Mouse (Mus musculus) bone marrow, adult 2 months (tissue): ENCODE data around the gene Rpl3l. TPM values are rescaled to one million over a fixed set of nuclear protein-coding genes. Genes with fewer than 3 reads are reported as not detected.

Experiments
- H3K27ac ChIP-seq: fragments of 200-500 bp; 2 replicates; pipeline ENCODE4 v1.5.1; 2012; ENCODE audit warnings: low read depth, mild to moderate bottlenecking, control low read depth, inconsistent platforms, low read length; ENCODE audit not compliant: control insufficient read depth, poor library complexity, insufficient read depth
- H3K4me1 ChIP-seq: fragments of 200-500 bp; 2 replicates; pipeline ENCODE4 v1.6.1; 2011; ENCODE audit warnings: low read length; ENCODE audit not compliant: control insufficient read depth, insufficient read depth
- H3K4me3 ChIP-seq: fragments of 200-500 bp; replicated peaks from 2 replicates; pipeline ENCODE3; 2011; ENCODE audit warnings: mild to moderate bottlenecking, low read depth, low read length, control low read depth; ENCODE audit not compliant: control insufficient read depth
- CTCF ChIP-seq: fragments of 200-500 bp; IDR thresholded peaks from 2 replicates; pipeline ENCODE4 v1.5.1; 2011; ENCODE audit warnings: low read length, control low read depth; ENCODE audit not compliant: control insufficient read depth, insufficient read depth
- POLR2A ChIP-seq: fragments of 200-500 bp; IDR thresholded peaks from 2 replicates; pipeline ENCODE4 v1.6.1; 2011; ENCODE audit warnings: low read depth, mild to moderate bottlenecking, control low read depth, low read length, borderline replicate concordance; ENCODE audit not compliant: control insufficient read depth
- WGBS: fragments of 180-500 bp; shearing (Covaris S2); methylation state at CpG from one replicate; pipeline ENCODE4 v1.1.7; 2018; 5-methylcytosine and 5-hydroxymethylcytosine counted together
- polyA plus RNA-seq: library from polyadenylated mRNA; stranded (reverse); fragments of >200 nt; gene quantifications from 2 replicates; pipeline ENCODE4 v1.2.4, GENCODE M21; 2011; ENCODE audit warnings: low replicate concordance; ENCODE audit not compliant: missing spikeins, insufficient read depth, insufficient read length

The Rpl3l gene
- polyA plus RNA-seq, 1 experiment, result 2.5 TPM

DNA sequence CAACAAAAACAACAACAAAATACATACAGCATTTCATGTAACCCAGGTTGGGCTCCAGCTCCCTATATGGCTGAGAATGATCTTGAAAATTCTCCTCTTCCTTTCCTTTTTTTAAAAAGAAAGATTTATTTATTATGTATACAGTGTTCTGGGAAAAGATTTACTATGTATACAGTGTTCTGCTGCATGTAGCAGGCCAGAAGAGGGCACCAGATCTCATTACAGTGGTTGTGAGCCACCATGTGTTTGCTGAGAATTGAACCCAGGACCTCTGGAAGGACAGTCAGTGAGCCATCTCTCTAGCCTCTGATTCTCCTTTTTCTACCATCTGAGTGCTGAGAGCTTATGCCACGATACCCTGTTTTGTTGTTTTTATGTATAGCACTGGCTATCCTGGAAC is 6.9 kb downstream of the Rpl3l start:
- no peak for TF ChIP-seq CTCF
- TF ChIP-seq POLR2A, result no peak
- 77% methylated on average over 1 of the region's 1 CpGs for WGBS
- Histone ChIP-seq H3K4me3 (no peak overlapping the region), H3K27ac (no peak overlapping the region), H3K4me1 (no peaks in the 10 kb centered on the region; the same call in 1 of the 2 replicates)

DNA sequence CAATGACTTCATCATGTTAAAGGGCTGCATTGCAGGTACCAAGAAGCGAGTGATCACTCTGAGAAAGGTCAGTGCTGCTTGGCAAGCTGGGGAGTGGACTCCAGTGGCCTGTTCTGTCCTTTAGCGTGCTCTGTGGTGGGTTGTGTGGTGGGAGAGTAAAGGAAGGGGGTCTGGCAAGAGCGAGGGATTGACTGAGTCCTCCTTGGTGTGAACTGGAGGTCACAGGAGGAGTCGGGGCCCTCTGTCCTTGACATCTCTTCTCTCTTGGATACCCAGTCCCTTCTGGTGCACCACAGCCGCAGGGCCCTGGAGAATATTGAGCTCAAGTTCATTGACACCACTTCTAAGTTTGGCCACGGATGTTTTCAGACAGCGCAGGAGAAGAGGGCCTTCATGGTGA is 7.8 kb downstream of the Rpl3l start:
- Histone ChIP-seq H3K4me3 (no peak overlapping the region), H3K4me1 (no peaks in the 10 kb centered on the region; the same call in 1 of the 2 replicates), H3K27ac (peak overlapping the region; percentile 78)
- 79% methylated on average over 7 of the region's 7 CpGs for WGBS
- TF ChIP-seq CTCF (no peak), POLR2A (no peak)

DNA sequence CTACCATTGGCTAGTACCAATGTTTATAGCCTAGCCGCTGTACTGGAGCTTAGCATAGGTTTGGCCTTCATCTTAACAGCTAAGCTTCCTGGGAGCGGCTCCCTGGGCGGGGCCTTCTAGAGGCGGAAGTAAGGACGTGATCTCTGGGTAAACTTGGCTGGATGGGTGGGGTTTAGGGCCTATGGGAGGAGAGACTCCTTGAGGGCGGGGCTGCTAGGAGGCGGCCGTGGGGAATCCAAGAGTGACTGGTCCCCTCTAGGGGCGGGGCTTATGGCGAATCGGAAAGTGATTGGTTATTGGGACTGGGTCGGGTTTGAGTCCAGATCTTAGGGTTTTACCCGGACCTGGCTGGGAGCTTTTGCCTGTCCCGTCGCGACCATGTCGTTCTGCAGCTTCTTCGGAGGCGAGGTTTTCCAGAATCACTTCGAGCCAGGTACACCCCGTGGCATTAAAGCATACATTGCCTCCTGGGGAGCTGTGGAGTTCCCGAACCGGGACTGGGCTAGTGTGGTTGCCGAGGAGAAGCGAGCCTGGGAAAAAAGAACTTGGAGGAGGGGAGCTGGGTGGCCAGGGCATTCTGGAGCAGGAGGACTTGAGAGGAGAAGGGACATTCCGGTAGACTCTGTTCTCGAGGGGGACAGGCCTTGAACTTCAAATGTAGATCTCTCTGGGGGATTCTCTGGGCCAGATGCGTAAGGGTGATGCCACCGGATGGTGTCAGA is 8.9 kb downstream of the Rpl3l start, which contains the start of gene Msrb1:
Gene Msrb1 (plus strand): TSS at position 313 of the 722 bp plus-strand sequence.
- 1% methylated on average over 29 of the region's 29 CpGs for WGBS
- no peaks in the 10 kb centered on the region; the same call in none of the 2 replicates for H3K4me1 ChIP-seq
- TF ChIP-seq POLR2A (peak; percentile 89), CTCF (0 out of 2 replicates have a peak, but pooled peaks have one; percentile 5)
- peak within 1 kb of the TSS; percentile 87 for H3K27ac ChIP-seq
- H3K4me3 ChIP-seq, result peak within 1 kb of the TSS; percentile 86

DNA sequence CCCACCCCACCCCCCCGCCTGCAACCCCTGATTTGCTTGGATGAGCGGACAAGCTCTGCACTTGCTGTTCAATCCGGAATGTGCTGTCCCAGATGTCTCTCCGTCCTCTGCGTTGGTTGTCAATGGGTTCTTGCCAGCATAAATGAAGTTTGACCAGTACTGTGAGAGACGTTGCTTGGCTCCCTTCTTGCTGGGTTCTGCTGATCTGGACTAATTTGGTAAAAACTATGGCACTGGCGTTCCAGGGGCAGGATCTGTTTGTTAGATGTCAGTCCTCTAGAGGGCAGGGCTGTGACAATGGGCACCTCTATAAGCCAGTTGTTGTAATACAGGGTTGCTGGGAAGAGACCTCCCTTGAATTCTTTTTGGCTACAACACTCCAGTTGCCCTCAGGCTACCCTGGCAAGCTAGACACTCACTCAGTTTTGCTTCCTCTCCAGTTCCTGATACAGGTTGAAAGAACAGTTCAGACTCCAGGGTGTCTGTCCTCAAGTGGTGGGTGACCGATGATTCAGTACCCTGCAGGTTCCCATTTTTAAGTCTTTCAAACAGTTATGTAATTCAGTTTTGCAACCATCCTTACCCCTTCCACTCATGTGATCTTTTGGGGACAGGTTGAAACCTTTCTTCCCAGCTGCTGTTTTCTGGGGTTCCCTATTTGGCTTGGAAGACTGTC is 9.7 kb downstream of the Rpl3l start:
- peak; percentile 32; the same call in 1 of the 2 replicates for TF ChIP-seq POLR2A
- no peak for TF ChIP-seq CTCF
- Histone ChIP-seq H3K4me1 (peaks cover 2% of the 10 kb centered on the region), H3K4me3 (peak overlapping the region; percentile 86), H3K27ac (peak overlapping the region; percentile 87)
- WGBS, result 13% methylated on average over 8 of the region's 8 CpGs

DNA sequence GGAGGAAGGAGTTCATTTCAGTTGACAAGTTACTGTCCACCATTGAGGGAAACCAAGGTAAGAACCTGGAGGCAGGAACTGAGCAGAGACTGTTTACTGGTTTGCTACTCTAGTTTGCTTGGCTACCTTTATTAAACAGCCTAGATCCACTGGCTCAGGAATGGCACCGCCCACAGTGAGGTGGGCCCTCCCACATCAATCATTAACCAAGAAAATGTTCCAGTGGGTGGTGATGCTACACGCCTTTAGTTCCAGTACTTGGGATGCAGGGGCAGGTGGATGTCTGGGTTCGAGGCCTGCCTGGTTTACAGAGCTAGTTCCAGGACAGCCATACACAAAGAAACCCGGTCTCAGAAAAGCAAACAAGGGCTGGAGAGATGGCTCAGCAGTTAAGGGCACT is 10.6 kb downstream of the Rpl3l start:
- peaks cover 2% of the 10 kb centered on the region for H3K4me1 ChIP-seq
- 81% methylated on average over 4 of the region's 4 CpGs for WGBS
- H3K27ac ChIP-seq, result no peak overlapping the region; the same call in 1 of the 2 replicates
- TF ChIP-seq POLR2A (no peak), CTCF (no peak)
- peak overlapping the region; percentile 61 for H3K4me3 ChIP-seq

DNA sequence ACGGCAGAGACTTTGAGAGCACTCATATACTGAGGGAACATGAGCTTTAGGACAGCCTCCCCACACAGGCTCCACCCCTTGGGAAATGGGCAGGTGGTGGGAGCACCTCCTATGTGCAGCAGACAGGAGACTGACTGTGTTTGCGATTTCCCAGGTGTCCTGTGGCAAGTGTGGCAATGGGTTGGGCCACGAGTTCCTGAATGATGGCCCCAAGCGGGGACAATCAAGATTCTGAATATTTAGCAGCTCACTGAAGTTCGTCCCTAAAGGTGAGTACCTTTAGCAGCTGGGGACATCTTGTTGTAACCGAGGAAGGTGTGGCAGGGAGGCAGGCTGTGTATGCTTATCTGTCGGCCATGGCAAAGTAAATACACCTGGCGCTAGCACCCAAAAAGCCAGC is 12.3 kb downstream of the Rpl3l start:
- H3K4me1 ChIP-seq, result peaks cover 2% of the 10 kb centered on the region
- WGBS, result 70% methylated on average over 8 of the region's 8 CpGs
- TF ChIP-seq POLR2A (no peak), CTCF (no peak)
- H3K27ac ChIP-seq, result no peak overlapping the region
- no peak overlapping the region for H3K4me3 ChIP-seq

DNA sequence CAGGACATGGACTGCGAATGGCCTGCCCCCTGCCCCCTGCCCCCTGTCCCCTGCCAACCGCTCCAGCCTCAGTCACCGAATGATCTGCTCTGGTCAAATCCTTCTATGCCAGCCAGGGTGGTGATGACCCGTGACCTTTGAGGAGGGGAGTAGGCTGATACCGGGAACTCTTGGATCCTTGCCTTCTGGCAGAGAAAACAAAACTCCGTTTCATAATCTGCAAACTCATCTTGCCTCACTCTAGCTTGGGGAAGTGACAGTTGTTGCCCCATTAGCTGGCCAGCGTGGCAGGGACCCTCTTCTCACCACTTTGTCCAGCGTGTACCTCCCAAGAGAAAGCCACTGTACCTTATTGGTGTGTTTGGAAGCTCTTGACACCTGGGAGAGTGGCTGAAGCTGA is 14.7 kb downstream of the Rpl3l start:
- H3K4me1 ChIP-seq, result peaks cover 2% of the 10 kb centered on the region
- H3K27ac ChIP-seq, result peak overlapping the region; percentile 69
- 39% methylated on average over 8 of the region's 8 CpGs for WGBS
- TF ChIP-seq POLR2A (no peak), CTCF (no peak)
- H3K4me3 ChIP-seq, result peak overlapping the region; percentile 29

DNA sequence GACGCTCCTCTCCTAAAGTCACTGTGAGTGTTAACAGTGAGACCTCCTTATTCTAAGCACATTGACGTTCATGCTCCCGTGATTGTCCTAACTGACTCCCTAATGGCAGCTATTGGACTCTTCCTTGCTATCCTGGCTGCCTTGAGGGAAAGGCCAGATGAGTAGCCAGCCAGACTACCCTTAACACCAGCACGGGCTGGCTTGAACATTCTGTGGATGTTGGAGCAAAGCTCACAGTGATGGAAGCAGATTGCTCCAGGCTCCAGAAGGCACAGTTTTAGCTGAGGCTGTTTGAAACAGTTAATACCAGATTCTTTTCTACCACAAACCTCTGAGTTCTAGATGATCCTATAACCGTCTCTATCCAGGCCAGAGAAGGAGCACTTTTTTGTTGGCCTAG is 16.3 kb downstream of the Rpl3l start:
- H3K27ac ChIP-seq, result no peak overlapping the region
- TF ChIP-seq POLR2A (no peak), CTCF (no peak)

More for the DNA sequence above, 16.3 kb downstream of the Rpl3l start:
- Histone ChIP-seq H3K4me1 (peaks cover 2% of the 10 kb centered on the region), H3K4me3 (no peak overlapping the region)
- 80% methylated on average over 5 of the region's 5 CpGs for WGBS
